Mouse (Mus musculus) regulatory T cell (primary cell): Measurements from ENCODE around the gene AY358078.

Experiments
- in situ Hi-C: fragments of 300-600 bp; cut with MboI, MseI; formaldehyde crosslinking; loops from one replicate; pipeline ENCODE4 v1.15.1; 2025; ENCODE audit warnings: high pct_unique_total_duplicates

The AY358078 gene

GRCm38 (mm10) chr14:51871741-51872140 is 71.9 kb downstream of the AY358078 start:
- in situ Hi-C loops = no loop called here
